Mouse (Mus musculus) midbrain, embryonic 11.5 days (tissue): ENCODE results near the gene Olfr1424. TPM values are rescaled to one million over a fixed set of nuclear protein-coding genes. Genes with fewer than 3 reads are reported as not detected.
"Not testable (repeated sequence)": the region's sequence is repeated elsewhere in the genome, so short reads cannot be mapped to it uniquely, and the experiment has no call there.

ENCODE experiments used
- ATAC-seq: fragments of 200-750 bp; cut with Nextera tagmentation; 2 replicates; pipeline ENCODE4 v1.8.0; 2017; ENCODE audit warnings: moderate TSS enrichment, moderate library complexity; ENCODE audit not compliant: low FRiP score
- DNase-seq: peaks from one replicate; pipeline ENCODE4 v3.0.0; 2015; ENCODE audit warnings: low spot score; ENCODE audit errors: missing footprints
- H3K27ac ChIP-seq: fragments of 300-500 bp; sonication (generic); 2 replicates; pipeline ENCODE4 v1.5.1; 2014; ENCODE audit warnings: low read depth, low read length
- H3K27me3 ChIP-seq: fragments of 300-500 bp; sonication (generic); 2 replicates; pipeline ENCODE4 v1.6.1; 2014; ENCODE audit warnings: mild to moderate bottlenecking, low read length, moderate library complexity, mixed read lengths; ENCODE audit not compliant: control insufficient read depth, insufficient read depth
- H3K36me3 ChIP-seq: fragments of 300-500 bp; sonication (generic); 2 replicates; pipeline ENCODE4 v1.6.1; 2014; ENCODE audit warnings: mild to moderate bottlenecking, low read length, moderate library complexity, mixed read lengths; ENCODE audit not compliant: control insufficient read depth, insufficient read depth
- H3K4me1 ChIP-seq: fragments of 300-500 bp; sonication (generic); 2 replicates; pipeline ENCODE4 v1.6.1; 2014; ENCODE audit warnings: low read length; ENCODE audit not compliant: control insufficient read depth, insufficient read depth
- H3K4me2 ChIP-seq: fragments of 300-500 bp; sonication (generic); 2 replicates; pipeline ENCODE4 v1.6.1; 2014; ENCODE audit warnings: mild to moderate bottlenecking, moderate library complexity
- H3K4me3 ChIP-seq: fragments of 300-500 bp; sonication (generic); 2 replicates; pipeline ENCODE4 v1.5.1; 2014; ENCODE audit warnings: low read depth, low read length
- H3K9ac ChIP-seq: fragments of 300-500 bp; sonication (generic); 2 replicates; pipeline ENCODE4 v1.6.1; 2014; ENCODE audit warnings: low read length
- H3K9me3 ChIP-seq: fragments of 300-500 bp; sonication (generic); 2 replicates; pipeline ENCODE4 v1.6.1; 2016; ENCODE audit warnings: low read length; ENCODE audit not compliant: control insufficient read depth
- WGBS: fragments of 180-500 bp; shearing (Covaris S2); extraction: QIAGEN DNeasy Blood & Tissue Kit; methylation state at CpG from one replicate; pipeline ENCODE4 v1.1.7; 2014; 5-methylcytosine and 5-hydroxymethylcytosine counted together
- polyA plus RNA-seq: library from polyadenylated mRNA; unstranded; fragments of >200 nt; fragmentation: Nextera tagmentation; extraction: Ambion mirVana; gene quantifications from 2 replicates; pipeline ENCODE4 v1.2.1, GENCODE M21; 2014

Gene Olfr1424
- not detected in 2 replicates for polyA plus RNA-seq

- not testable (repeated sequence) for H3K4me1 ChIP-seq, H3K27ac ChIP-seq, H3K27me3 ChIP-seq, H3K9me3 ChIP-seq, H3K4me2 ChIP-seq, H3K9ac ChIP-seq, DNase-seq, ATAC-seq, H3K36me3 ChIP-seq, H3K4me3 ChIP-seq
- WGBS = 86% methylated on average over 1 of the region's 1 CpGs
Measured at GRCm38 (mm10) chr19:12062582-12062981, at the start of gene Olfr1424. Gene Olfr1424, minus strand, starts transcription at chr19:12062682.

GRCm38 (mm10) chr19:12104541-12104940 is 42.1 kb upstream of the Olfr1424 start:
- Histone ChIP-seq H3K36me3 (no peaks in the 10 kb centered on the region), H3K27me3 (no peaks in the 10 kb centered on the region), H3K9ac (no peak overlapping the region), H3K27ac (no peak overlapping the region), H3K9me3 (no peaks in the 10 kb centered on the region), H3K4me2 (no peak overlapping the region), H3K4me3 (no peak overlapping the region), H3K4me1 (no peaks in the 10 kb centered on the region)
- DNase-seq (no peak), ATAC-seq (no peak)
- WGBS = 67% methylated on average over 1 of the region's 1 CpGs

GRCm38 (mm10) chr19:12103234-12103633 is 40.8 kb upstream of the Olfr1424 start, which contains the start of gene Olfr1427:
Gene Olfr1427, minus strand, starts transcription at chr19:12103334.
- DNase-seq = no peak
- H3K9me3 ChIP-seq = no peaks in the 10 kb centered on the region
- H3K9ac ChIP-seq = no peak within 1 kb of the TSS
- no peaks in the 10 kb centered on the region for H3K27me3 ChIP-seq
- no peak for ATAC-seq
- H3K27ac ChIP-seq = no peak within 1 kb of the TSS
- no peak within 1 kb of the TSS for H3K4me2 ChIP-seq
- no peaks in the 10 kb centered on the region for H3K4me1 ChIP-seq
- H3K36me3 ChIP-seq = no peaks in the 10 kb centered on the region
- 95% methylated on average over 2 of the region's 2 CpGs for WGBS
- H3K4me3 ChIP-seq = no peak within 1 kb of the TSS

GRCm38 (mm10) chr19:12091913-12092312 is 29.4 kb upstream of the Olfr1424 start, which contains the start of gene Olfr1426:
Gene Olfr1426, minus strand, starts transcription at chr19:12092013.
- no peak for ATAC-seq
- WGBS = 82% methylated on average over 1 of the region's 1 CpGs
- no peak for DNase-seq
- H3K9ac ChIP-seq = no peak within 1 kb of the TSS
- H3K4me3 ChIP-seq = no peak within 1 kb of the TSS
- H3K9me3 ChIP-seq = no peaks in the 10 kb centered on the region
- H3K27ac ChIP-seq = no peak within 1 kb of the TSS
- H3K4me1 ChIP-seq = no peaks in the 10 kb centered on the region
- no peaks in the 10 kb centered on the region for H3K36me3 ChIP-seq
- no peak within 1 kb of the TSS for H3K4me2 ChIP-seq
- no peaks in the 10 kb centered on the region for H3K27me3 ChIP-seq

- WGBS = 83% methylated on average over 4 of the region's 4 CpGs
- not testable (repeated sequence) for H3K27me3 ChIP-seq, H3K4me3 ChIP-seq, H3K4me1 ChIP-seq, H3K27ac ChIP-seq, H3K36me3 ChIP-seq, ATAC-seq, DNase-seq, H3K9me3 ChIP-seq, H3K4me2 ChIP-seq, H3K9ac ChIP-seq
Measured at GRCm38 (mm10) chr19:12077631-12078030, 15.1 kb upstream of the Olfr1424 start, which contains the start of gene Olfr1425. Gene Olfr1425, minus strand, starts transcription at chr19:12077731.

GRCm38 (mm10) chr19:12069546-12069945 is 7.1 kb upstream of the Olfr1424 start:
- WGBS = 88% methylated on average over 1 of the region's 1 CpGs
- not testable (repeated sequence) for DNase-seq, H3K9me3 ChIP-seq, H3K27ac ChIP-seq, H3K4me1 ChIP-seq, H3K27me3 ChIP-seq, H3K36me3 ChIP-seq, H3K4me3 ChIP-seq, H3K4me2 ChIP-seq, H3K9ac ChIP-seq, ATAC-seq

- not testable (repeated sequence) for H3K36me3 ChIP-seq, DNase-seq, H3K27ac ChIP-seq, ATAC-seq, H3K4me1 ChIP-seq, H3K27me3 ChIP-seq, H3K4me2 ChIP-seq, H3K9me3 ChIP-seq, H3K9ac ChIP-seq, H3K4me3 ChIP-seq
- 83% methylated on average over 1 of the region's 1 CpGs for WGBS
Measured at GRCm38 (mm10) chr19:12067806-12068205, 5.3 kb upstream of the Olfr1424 start.

GRCm38 (mm10) chr19:12043163-12043562 is 19.3 kb downstream of the Olfr1424 start:
- no peaks in the 10 kb centered on the region for H3K4me1 ChIP-seq
- H3K36me3 ChIP-seq = no peaks in the 10 kb centered on the region
- ATAC-seq = no peak
- H3K9ac ChIP-seq = no peak overlapping the region
- DNase-seq = no peak
- no peaks in the 10 kb centered on the region for H3K27me3 ChIP-seq
- H3K27ac ChIP-seq = no peak overlapping the region
- no peaks in the 10 kb centered on the region for H3K9me3 ChIP-seq
- no peak overlapping the region for H3K4me3 ChIP-seq
- 91% methylated on average over 5 of the region's 5 CpGs for WGBS
- H3K4me2 ChIP-seq = no peak overlapping the region

GRCm38 (mm10) chr19:12041217-12041616 is 21.3 kb downstream of the Olfr1424 start, which contains the start of gene Olfr1423:
Gene Olfr1423, minus strand, starts transcription at chr19:12041317.
- Histone ChIP-seq H3K36me3 (no peaks in the 10 kb centered on the region), H3K27ac (no peak within 1 kb of the TSS), H3K4me1 (no peaks in the 10 kb centered on the region), H3K27me3 (no peaks in the 10 kb centered on the region), H3K9me3 (no peaks in the 10 kb centered on the region), H3K4me2 (no peak within 1 kb of the TSS), H3K9ac (no peak within 1 kb of the TSS), H3K4me3 (no peak within 1 kb of the TSS)
- no peak for ATAC-seq
- WGBS = 61% methylated on average over 2 of the region's 2 CpGs
- DNase-seq = no peak
